Mouse (Mus musculus) C2C12 (cell line): ENCODE data around the gene Tbl1xr1.

ENCODE experiments used
- CEBPB ChIP-seq: IDR thresholded peaks from one replicate; pipeline ENCODE4 v1.6.1; 2011; ENCODE audit warnings: low read depth, mild to moderate bottlenecking, control low read depth, moderate library complexity
- CTCF ChIP-seq: IDR thresholded peaks from one replicate; pipeline ENCODE4 v1.5.1; 2011; ENCODE audit not compliant: control insufficient read depth, insufficient read depth, insufficient read length
- MYOD1 ChIP-seq: IDR thresholded peaks from one replicate; pipeline ENCODE4 v1.6.1; 2011; ENCODE audit warnings: low read depth; ENCODE audit not compliant: control insufficient read depth, insufficient read length
- USF1 ChIP-seq: IDR thresholded peaks from one replicate; pipeline ENCODE4 v1.6.1; 2011; ENCODE audit warnings: low read depth, mild to moderate bottlenecking, control low read depth, moderate library complexity

- TF ChIP-seq CTCF (no peak), USF1 (no peak), CEBPB (no peak), MYOD1 (no peak)
Measured at GRCm38 (mm10) chr3:22126251-22126826, 49.9 kb downstream of the Tbl1xr1 start.
